ENCODE assay signal across 20 mouse cellular contexts in the genomic region with DNA sequence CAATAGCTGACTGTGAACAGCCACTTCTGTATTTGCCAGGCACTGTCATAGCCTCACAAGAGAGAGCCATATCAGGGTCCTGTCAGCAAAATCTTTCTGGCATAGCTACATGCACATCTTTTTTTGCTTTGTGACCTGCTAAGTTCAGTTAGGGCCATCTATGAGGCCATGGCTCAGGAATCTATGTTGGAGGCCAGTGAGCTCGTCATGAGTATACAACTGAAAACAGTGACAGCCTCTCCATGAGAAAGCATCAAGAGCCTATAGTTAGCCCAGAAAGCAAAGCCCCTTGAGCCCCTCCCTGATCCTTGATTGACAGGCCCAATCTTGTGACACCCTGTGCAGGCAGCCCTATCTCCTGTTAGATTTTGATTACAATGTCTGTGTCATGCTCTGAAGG. TPM values are rescaled to one million over a fixed set of nuclear protein-coding genes. Genes with fewer than 3 reads are reported as not detected.
"Had no signal": no experiment of that assay in that cellular context is flagged by ENCODE, and none has a peak within 500 bp of the region (broad histone marks: within the 10 kb centered on the region; RNA-seq: fewer than 3 reads in every experiment).

No protein-coding gene starts in this region.

- H3K27ac ChIP-seq: lung, embryonic 15.5 days; macrophage; midbrain, embryonic 12.5 days; midbrain, embryonic 15.5 days; neural tube, embryonic 12.5 days; stomach, embryonic 15.5 days; stomach, postnatal 0 days had no signal

- H3K4me3 ChIP-seq: lung, embryonic 15.5 days; megakaryocyte, embryonic 14.5 days; midbrain, embryonic 12.5 days; midbrain, embryonic 15.5 days; neural tube, embryonic 12.5 days; stomach, embryonic 15.5 days had no signal

- DNase-seq: liver, postnatal 0 days; lung, adult 2 months; lung, postnatal 14 days; lung, postnatal 36 days; right cerebral cortex, postnatal 14 days; thymus, adult 2 months; thymus, postnatal 25 days had no signal

- H3K27me3 ChIP-seq: megakaryocyte, embryonic 14.5 days; midbrain, embryonic 12.5 days; midbrain, embryonic 15.5 days; neural tube, embryonic 12.5 days; stomach, embryonic 15.5 days had no signal

- ATAC-seq: liver, postnatal 0 days; lung, postnatal 0 days; midbrain, embryonic 15.5 days had no signal

- H3K36me3 ChIP-seq: lung, embryonic 15.5 days; midbrain, embryonic 12.5 days; midbrain, embryonic 15.5 days; neural tube, embryonic 12.5 days; stomach, embryonic 15.5 days had no signal

- H3K9me3 ChIP-seq: lung, embryonic 15.5 days; midbrain, embryonic 12.5 days; midbrain, embryonic 15.5 days; neural tube, embryonic 12.5 days; stomach, embryonic 15.5 days had no signal

- H3K4me2 ChIP-seq: lung, embryonic 15.5 days; midbrain, embryonic 12.5 days; midbrain, embryonic 15.5 days; neural tube, embryonic 12.5 days; stomach, embryonic 15.5 days had no signal

- H3K9ac ChIP-seq: liver, postnatal 0 days; lung, embryonic 15.5 days; midbrain, embryonic 12.5 days; midbrain, embryonic 15.5 days; neural tube, embryonic 12.5 days; stomach, embryonic 15.5 days had no signal

- H3K4me1 ChIP-seq: lung, embryonic 15.5 days; megakaryocyte, embryonic 14.5 days; midbrain, embryonic 12.5 days; midbrain, embryonic 15.5 days; neural tube, embryonic 12.5 days; stomach, embryonic 15.5 days had no signal

RNA-seq across cellular contexts. Expression of gene Clca4a, which starts 1.2 kb away (rescaled TPM):
- polyA plus RNA-seq: liver, postnatal 0 days; lung, adult 2 months; lung, embryonic 15.5 days; lung, postnatal 0 days; macrophage; midbrain, embryonic 12.5 days; neural tube, embryonic 12.5 days; neural tube, embryonic 14.5 days; spleen, adult 2 months; testis, adult 2 months had no signal

RNA-seq across cellular contexts. Expression of gene Clca4b, which starts 43.8 kb away (rescaled TPM):
- polyA plus RNA-seq: liver, postnatal 0 days; lung, adult 2 months; lung, embryonic 15.5 days; lung, postnatal 0 days; macrophage; midbrain, embryonic 12.5 days; midbrain, embryonic 15.5 days; midbrain, postnatal 0 days; neural tube, embryonic 12.5 days; neural tube, embryonic 14.5 days; spleen, adult 2 months; stomach, postnatal 0 days; testis, adult 2 months had no signal

RNA-seq across cellular contexts. Expression of gene Clca1, which starts 56.5 kb away (rescaled TPM):
- polyA plus RNA-seq: liver, postnatal 0 days; lung, embryonic 15.5 days; lung, postnatal 0 days; macrophage; midbrain, embryonic 12.5 days; midbrain, embryonic 15.5 days; midbrain, postnatal 0 days; neural tube, embryonic 12.5 days had no signal
